Mouse (Mus musculus) liver, postnatal 0 days (tissue): ENCODE results near the gene Fndc11. TPM values are rescaled to one million over a fixed set of nuclear protein-coding genes. Genes with fewer than 3 reads are reported as not detected.

Experiments
- ATAC-seq: fragments of 200-750 bp; cut with Nextera tagmentation; 2 replicates; pipeline ENCODE4 v1.8.0; 2017; ENCODE audit warnings: mild to moderate bottlenecking, moderate library complexity
- DNase-seq: peaks from one replicate; pipeline ENCODE4 v3.0.0-alpha.2; 2016
- H3K27ac ChIP-seq: fragments of 300-500 bp; sonication (generic); 2 replicates; pipeline ENCODE4 v1.5.1; 2014; ENCODE audit warnings: antibody characterized with exemption, moderate library complexity, mild to moderate bottlenecking, low read depth
- H3K27me3 ChIP-seq: fragments of 300-500 bp; sonication (generic); 2 replicates; pipeline ENCODE4 v1.6.1; 2014; ENCODE audit warnings: low read length, control low read depth, mixed read lengths; ENCODE audit not compliant: insufficient read depth
- H3K36me3 ChIP-seq: fragments of 300-500 bp; sonication (generic); replicated peaks from 2 replicates; pipeline ENCODE4 v1.6.1; 2014; ENCODE audit warnings: mild to moderate bottlenecking, control low read depth, low read length, moderate library complexity, mixed read lengths; ENCODE audit not compliant: insufficient read depth
- H3K4me1 ChIP-seq: fragments of 300-500 bp; sonication (generic); 2 replicates; pipeline ENCODE4 v1.6.1; 2014; ENCODE audit warnings: antibody characterized with exemption, mild to moderate bottlenecking, control low read depth; ENCODE audit not compliant: insufficient read depth
- H3K4me2 ChIP-seq: fragments of 300-500 bp; sonication (generic); 2 replicates; pipeline ENCODE4 v1.6.1; 2014; ENCODE audit warnings: low read depth, mild to moderate bottlenecking, low read length, moderate library complexity, mixed read lengths
- H3K4me3 ChIP-seq: fragments of 300-500 bp; sonication (generic); 2 replicates; pipeline ENCODE4 v1.5.1; 2014; ENCODE audit warnings: low read depth, low read length
- H3K9ac ChIP-seq: fragments of 300-500 bp; sonication (generic); replicated peaks from 2 replicates; pipeline ENCODE4 v1.6.1; 2014; ENCODE audit warnings: mild to moderate bottlenecking, moderate library complexity
- H3K9me3 ChIP-seq: fragments of 300-500 bp; sonication (generic); 2 replicates; pipeline ENCODE4 v1.6.1; 2016; ENCODE audit warnings: mild to moderate bottlenecking, control low read depth, low read length, mixed read lengths
- CTCF ChIP-seq: sonication (generic); IDR thresholded peaks from 2 replicates; pipeline ENCODE4 v1.5.1; 2016; ENCODE audit warnings: antibody characterized with exemption, low read depth
- EP300 ChIP-seq: IDR thresholded peaks from 2 replicates; pipeline ENCODE4 v1.6.1; 2016; ENCODE audit warnings: antibody characterized with exemption, low read depth, mild to moderate bottlenecking
- WGBS: fragments of 180-500 bp; shearing (Covaris S2); extraction: QIAGEN DNeasy Blood & Tissue Kit; methylation state at CpG from one replicate; pipeline ENCODE4 v1.1.7; 2014; ENCODE audit not compliant: insufficient replicate concordance; 5-methylcytosine and 5-hydroxymethylcytosine counted together
- polyA plus RNA-seq: library from polyadenylated mRNA; unstranded; fragments of >200 nt; fragmentation: Nextera tagmentation; extraction: Ambion mirVana; gene quantifications from 2 replicates; pipeline ENCODE4 v1.2.1, GENCODE M21; 2015

Fndc11 gene
- polyA plus RNA-seq, 1 experiment from 2014 or later: 0.09 TPM

DNA sequence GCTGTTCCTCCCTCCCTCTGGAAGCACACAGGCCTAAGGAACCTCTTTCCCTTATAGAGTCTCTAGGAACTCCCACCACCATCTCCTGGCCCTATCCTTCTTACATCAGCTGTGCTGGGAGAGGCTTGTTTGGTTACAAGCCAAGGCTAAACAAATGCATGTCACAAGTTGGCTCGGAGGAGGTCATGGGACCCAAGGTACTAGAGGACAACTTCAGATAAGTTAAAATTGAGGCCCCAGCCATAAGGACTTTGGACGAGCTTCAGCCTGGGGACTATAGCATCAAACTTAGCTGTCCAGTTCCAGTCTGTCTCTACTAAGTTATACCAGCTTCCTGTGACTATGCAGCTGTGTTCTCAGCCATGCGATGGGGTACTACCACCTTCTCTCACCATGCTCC lies 7.3 kb downstream of the Fndc11 start:
- 73% methylated on average over 3 of the region's 3 CpGs for WGBS
- H3K27me3 ChIP-seq: no peaks in the 10 kb centered on the region
- no peak overlapping the region for H3K9ac ChIP-seq
- H3K4me3 ChIP-seq: no peak overlapping the region
- peaks cover 6% of the 10 kb centered on the region; the same call in 1 of the 2 replicates for H3K4me1 ChIP-seq
- DNase-seq: no peak
- H3K4me2 ChIP-seq: no peak overlapping the region
- TF ChIP-seq CTCF (no peak), EP300 (no peak)
- no peak for ATAC-seq
- H3K9me3 ChIP-seq: no peaks in the 10 kb centered on the region
- H3K27ac ChIP-seq: no peak overlapping the region
- peaks cover 55% of the 10 kb centered on the region for H3K36me3 ChIP-seq

DNA sequence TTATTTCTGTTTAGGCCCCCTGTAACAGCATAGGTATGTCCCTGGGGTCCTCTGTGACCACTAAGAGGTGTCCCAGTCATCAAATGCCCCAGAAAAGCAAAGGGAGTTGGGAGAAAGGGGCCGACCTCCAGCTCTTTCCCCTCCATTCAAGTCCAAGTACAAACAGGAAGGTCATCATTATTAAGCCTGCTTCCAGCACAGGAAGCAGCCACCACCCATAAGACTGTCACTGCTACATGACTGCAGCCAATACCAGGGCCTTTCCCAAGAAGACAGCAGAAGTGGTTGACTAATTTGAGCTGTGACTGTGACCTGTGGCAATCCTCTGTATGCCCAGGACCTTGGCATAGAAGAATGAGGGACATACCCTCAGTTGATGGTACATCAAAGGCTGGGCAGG lies 8.5 kb downstream of the Fndc11 start:
- no peak overlapping the region for H3K27ac ChIP-seq
- H3K4me1 ChIP-seq: peaks cover 6% of the 10 kb centered on the region; the same call in 1 of the 2 replicates
- H3K9ac ChIP-seq: no peak overlapping the region
- H3K36me3 ChIP-seq: peaks cover 68% of the 10 kb centered on the region
- TF ChIP-seq CTCF: no peak
- WGBS: 56% methylated on average over 1 of the region's 1 CpGs
- ATAC-seq (no peak), DNase-seq (no peak)
- no peaks in the 10 kb centered on the region for H3K27me3 ChIP-seq
- H3K4me2 ChIP-seq: no peak overlapping the region
- no peaks in the 10 kb centered on the region for H3K9me3 ChIP-seq
- H3K4me3 ChIP-seq: no peak overlapping the region

DNA sequence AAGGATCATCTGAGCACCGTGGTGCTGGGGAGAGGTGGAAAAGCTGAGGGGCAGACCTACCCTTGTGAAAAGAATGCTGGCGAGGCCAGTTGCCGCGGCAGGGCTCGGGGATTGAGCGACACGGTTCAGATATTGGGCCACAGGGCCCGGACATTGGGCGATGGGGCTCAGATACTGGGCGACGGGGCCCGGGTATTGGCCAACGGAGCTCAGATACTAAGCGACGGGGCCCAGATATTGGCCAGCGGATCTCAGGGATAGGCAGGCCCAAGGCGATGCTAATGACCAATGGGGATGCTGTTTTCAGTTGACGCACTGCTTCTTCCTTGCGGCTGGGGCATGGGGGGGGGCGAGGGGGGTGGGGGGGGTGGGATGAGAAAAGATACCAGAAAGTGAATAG lies 11.4 kb downstream of the Fndc11 start:
- no peak overlapping the region for H3K4me2 ChIP-seq
- no peak overlapping the region for H3K4me3 ChIP-seq
- ATAC-seq: no peak
- H3K9ac ChIP-seq: no peak overlapping the region
- DNase-seq: no peak
- no peak overlapping the region for H3K27ac ChIP-seq
- H3K27me3 ChIP-seq: no peaks in the 10 kb centered on the region
- 93% methylated on average over 20 of the region's 20 CpGs for WGBS
- H3K9me3 ChIP-seq: no peaks in the 10 kb centered on the region
- H3K4me1 ChIP-seq: no peaks in the 10 kb centered on the region
- H3K36me3 ChIP-seq: peaks cover 95% of the 10 kb centered on the region
- no peak for TF ChIP-seq CTCF
- no peak for TF ChIP-seq EP300

DNA sequence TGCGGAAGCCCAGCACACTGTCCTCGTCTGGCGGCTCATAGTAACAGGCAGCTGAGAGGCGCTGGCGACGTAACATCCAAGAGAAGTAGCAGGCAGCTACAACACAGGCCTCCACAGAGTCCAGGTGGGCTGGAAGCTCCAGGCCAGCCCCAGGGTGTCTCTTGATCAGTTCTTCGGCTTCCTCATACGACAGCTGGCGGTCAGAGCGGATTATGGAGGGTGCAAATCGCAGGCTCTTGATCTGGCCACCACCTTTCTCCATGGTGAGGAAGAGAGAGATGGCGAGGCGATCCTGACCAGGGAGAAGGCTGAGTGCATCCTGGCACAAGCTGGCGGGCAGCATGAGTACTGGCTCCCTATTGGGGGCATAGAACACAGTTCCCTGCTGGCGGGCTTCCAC lies 13.6 kb downstream of the Fndc11 start:
- 93% methylated on average over 15 of the region's 15 CpGs for WGBS
- TF ChIP-seq EP300: no peak
- no peak for TF ChIP-seq CTCF
- Histone ChIP-seq H3K27me3 (no peaks in the 10 kb centered on the region), H3K36me3 (peaks cover 98% of the 10 kb centered on the region), H3K4me3 (no peak overlapping the region), H3K9ac (no peak overlapping the region), H3K4me2 (no peak overlapping the region), H3K9me3 (no peaks in the 10 kb centered on the region), H3K27ac (no peak overlapping the region), H3K4me1 (no peaks in the 10 kb centered on the region; the same call in 1 of the 2 replicates)
- ATAC-seq (no peak), DNase-seq (no peak)

DNA sequence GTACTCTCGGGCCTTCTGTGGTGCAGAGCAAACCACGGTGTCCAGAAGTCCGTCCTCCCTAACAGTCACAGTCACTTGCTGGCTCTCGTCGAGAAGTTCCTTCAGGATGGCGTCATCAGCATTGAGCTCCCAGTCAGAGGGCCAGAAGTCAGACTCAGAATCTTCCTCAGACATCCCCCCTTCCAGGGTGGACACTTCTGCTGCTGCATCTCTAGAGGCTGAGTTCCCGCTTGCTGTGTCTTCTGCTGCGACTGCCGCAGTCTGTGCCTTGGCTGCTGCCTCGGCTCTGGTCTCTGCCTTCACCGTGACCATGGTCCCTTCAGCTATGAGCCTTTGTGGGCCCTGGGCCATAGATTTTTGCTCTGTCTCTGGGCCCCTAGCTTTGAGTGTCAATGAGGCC lies 14.9 kb downstream of the Fndc11 start:
- ATAC-seq (no peak), DNase-seq (no peak)
- Histone ChIP-seq H3K4me1 (peaks cover 9% of the 10 kb centered on the region), H3K4me3 (no peak overlapping the region), H3K27ac (no peak overlapping the region), H3K27me3 (no peaks in the 10 kb centered on the region), H3K4me2 (no peak overlapping the region), H3K36me3 (peaks cover 96% of the 10 kb centered on the region), H3K9ac (no peak overlapping the region), H3K9me3 (no peaks in the 10 kb centered on the region)
- TF ChIP-seq CTCF (no peak), EP300 (no peak)
- WGBS: 85% methylated on average over 11 of the region's 11 CpGs

DNA sequence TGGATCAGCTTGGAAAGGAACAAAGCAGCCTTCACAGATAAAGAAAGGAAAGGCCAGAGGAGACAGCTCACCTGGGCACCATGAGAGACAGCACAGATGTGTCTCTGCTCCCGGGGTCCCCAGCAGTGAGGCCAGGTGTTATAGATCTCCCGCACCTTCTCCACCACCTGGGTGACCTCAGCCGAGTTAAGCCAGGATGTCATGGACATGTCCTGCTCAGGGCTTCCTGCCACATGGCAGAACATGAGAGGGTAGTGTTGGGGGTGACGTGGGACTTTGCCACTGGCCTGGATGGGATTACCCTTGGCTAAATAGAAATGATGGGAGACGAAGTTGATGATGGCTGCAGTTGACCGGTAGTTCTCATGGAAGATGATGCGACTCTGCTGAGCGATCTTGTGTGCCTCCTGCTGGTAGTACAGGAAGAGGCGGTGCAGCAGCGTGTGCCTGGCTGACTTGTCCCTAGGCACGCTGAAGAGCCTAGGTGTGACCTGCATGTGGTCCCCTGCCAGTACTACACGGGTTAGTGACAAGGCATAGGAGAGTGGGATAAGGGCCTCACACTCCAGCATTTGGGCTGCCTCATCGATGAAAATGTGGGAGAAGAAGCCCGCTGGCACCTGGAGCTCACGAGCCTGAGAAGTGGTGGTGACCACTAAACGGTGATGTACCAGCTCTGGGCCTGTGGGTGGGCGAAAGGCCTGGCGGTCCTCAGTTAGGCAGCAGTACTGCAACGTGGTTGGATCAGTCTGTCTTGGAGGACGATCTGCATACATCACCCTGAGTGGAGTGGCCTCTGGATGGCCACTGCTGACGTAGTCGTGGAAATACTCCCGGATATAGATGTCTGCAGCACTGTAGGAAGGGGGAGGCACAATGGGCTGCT lies 16.1 kb downstream of the Fndc11 start:
- peaks cover 95% of the 10 kb centered on the region for H3K36me3 ChIP-seq

More for the DNA sequence above, 16.1 kb downstream of the Fndc11 start:
- TF ChIP-seq CTCF: peak; percentile 38
- TF ChIP-seq EP300: no peak
- Histone ChIP-seq H3K4me1 (peaks cover 21% of the 10 kb centered on the region), H3K4me2 (no peak overlapping the region), H3K9me3 (no peaks in the 10 kb centered on the region), H3K27me3 (no peaks in the 10 kb centered on the region), H3K9ac (no peak overlapping the region), H3K4me3 (no peak overlapping the region), H3K27ac (no peak overlapping the region)
- 85% methylated on average over 23 of the region's 23 CpGs for WGBS
- no peak for DNase-seq
- ATAC-seq: no peak
